Mouse (Mus musculus): Measurements from ENCODE around the gene Afg1l.

Gene Afg1l

DNA sequence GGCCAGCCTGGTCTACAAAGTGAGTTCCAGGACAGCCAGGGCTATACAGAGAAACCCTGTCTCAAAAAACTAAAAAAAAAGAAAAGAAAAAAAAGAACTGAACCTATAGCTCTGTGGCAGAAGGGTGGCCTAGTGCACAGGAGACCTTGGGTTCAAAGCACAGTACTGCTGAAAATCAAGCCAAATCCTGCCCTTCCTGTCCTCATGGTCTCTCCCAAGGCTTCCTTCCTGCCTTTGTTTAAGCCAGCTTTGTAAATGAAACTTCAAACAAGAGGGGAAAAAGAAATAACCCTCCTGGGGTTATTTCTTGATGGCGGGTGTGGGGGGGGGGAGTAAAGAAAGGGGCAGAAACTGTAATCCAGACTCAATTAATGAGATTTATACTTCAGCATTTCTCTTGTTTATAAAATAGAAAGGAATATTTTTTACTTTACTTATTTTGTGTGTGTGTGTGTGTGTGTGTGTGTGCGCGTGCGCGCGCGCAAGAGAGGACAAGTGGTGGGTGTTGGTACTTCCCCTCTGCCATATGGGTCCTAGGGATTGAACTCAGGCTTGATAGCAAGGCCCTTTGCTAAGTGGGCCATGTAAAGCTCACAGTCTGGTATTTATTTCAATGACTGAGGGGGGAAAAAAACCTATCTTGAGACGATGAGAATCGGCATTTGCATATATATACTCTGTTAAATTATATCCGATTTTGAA is 1.4 kb downstream of the Afg1l start:
- DNase-seq, result peak; percentile 61

GRCm38 (mm10) chr10:42474946-42475514 is 3.3 kb downstream of the Afg1l start:
- DNase-seq, result no peak

DNA sequence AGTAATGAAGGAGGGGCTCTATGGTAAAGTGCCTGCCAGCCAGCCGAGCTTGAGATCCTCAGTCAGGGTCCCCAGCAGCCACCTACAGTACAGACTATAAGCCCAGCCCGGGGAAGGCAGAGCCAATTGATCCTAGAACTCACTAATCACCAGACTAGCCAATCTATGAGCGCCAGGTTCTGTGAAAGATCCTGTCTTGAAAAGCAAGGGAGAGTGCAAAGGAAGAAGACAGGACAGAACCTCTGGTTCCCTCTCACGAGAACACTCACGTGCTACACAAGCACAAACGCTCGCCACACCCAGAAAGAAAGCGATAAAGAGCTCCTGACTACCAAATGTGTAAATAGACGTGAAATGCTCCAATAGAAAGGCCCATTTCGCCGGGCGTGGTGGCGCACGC is 13.6 kb downstream of the Afg1l start:
- DNase-seq, result no peak

- peak; percentile 70 for DNase-seq
Measured at GRCm38 (mm10) chr10:42464224-42464623, 14.1 kb downstream of the Afg1l start.

- DNase-seq, result peak; percentile 85
Measured at GRCm38 (mm10) chr10:42457557-42458191, 20.7 kb downstream of the Afg1l start.

- peak; percentile 29 for DNase-seq
Measured at GRCm38 (mm10) chr10:42455981-42456380, 22.4 kb downstream of the Afg1l start.

DNA sequence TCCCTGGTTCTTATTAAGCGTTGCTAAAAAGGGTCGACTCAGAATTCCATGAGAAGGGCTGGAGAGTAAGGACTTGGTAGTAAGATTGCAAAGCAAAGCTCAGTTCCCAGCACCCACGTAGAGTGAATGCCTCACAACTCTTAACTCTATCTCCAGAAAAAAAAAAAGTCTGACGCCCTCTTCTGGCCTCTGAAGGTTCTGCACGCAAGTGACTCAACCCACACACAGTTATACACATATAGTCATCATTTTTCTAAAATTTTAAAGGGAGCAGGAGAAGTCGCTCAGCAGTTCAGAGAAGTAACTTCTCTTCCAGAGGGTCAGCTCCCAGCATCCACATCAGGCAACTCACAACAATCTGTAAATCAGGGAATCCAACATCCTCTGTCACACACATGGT is 23.7 kb downstream of the Afg1l start:
- no peak for DNase-seq

DNA sequence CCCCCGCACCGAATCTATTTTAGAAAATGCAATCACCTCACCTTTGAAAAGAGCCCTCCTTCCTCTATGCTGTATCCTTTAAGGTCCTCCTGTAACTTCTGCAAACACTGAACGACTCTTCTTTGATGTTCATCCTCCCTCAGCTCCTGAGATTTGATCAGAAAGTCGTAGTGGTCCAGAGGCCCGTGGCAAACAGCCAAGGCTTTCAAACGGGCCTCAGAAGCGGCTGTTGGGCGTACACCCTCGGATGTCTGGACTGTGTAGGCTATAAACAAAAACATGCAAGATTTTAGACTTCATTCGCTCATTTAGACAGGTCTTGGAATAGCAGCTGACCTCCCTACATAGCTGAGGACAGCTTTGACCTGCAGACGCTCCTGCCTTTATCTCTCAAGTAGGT is 24.1 kb downstream of the Afg1l start:
- peak; percentile 33 for DNase-seq

- DNase-seq, result no peak
Measured at GRCm38 (mm10) chr10:42449672-42450071, 28.7 kb downstream of the Afg1l start.

GRCm38 (mm10) chr10:42448371-42448770 is 30.0 kb downstream of the Afg1l start:
- DNase-seq, result no peak

DNA sequence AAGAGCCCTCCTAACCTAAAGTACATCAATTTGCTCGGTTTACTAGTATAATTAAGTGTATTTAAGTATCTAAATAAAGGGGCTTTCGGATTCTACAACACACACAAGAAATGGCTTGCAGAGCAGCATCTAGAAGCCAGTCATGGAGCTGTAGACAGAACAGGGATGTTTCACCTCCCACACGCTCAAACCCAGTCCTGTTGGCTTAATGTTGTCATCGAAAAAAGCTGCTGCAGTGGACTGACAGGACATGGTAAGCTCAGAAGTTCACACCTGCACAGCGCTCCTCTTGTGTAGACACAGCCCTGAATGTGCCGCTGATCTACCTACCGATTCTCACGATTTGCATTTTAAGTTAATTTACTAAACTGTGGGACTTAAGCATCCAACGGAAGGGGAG is 32.2 kb downstream of the Afg1l start:
- DNase-seq, result no peak

DNA sequence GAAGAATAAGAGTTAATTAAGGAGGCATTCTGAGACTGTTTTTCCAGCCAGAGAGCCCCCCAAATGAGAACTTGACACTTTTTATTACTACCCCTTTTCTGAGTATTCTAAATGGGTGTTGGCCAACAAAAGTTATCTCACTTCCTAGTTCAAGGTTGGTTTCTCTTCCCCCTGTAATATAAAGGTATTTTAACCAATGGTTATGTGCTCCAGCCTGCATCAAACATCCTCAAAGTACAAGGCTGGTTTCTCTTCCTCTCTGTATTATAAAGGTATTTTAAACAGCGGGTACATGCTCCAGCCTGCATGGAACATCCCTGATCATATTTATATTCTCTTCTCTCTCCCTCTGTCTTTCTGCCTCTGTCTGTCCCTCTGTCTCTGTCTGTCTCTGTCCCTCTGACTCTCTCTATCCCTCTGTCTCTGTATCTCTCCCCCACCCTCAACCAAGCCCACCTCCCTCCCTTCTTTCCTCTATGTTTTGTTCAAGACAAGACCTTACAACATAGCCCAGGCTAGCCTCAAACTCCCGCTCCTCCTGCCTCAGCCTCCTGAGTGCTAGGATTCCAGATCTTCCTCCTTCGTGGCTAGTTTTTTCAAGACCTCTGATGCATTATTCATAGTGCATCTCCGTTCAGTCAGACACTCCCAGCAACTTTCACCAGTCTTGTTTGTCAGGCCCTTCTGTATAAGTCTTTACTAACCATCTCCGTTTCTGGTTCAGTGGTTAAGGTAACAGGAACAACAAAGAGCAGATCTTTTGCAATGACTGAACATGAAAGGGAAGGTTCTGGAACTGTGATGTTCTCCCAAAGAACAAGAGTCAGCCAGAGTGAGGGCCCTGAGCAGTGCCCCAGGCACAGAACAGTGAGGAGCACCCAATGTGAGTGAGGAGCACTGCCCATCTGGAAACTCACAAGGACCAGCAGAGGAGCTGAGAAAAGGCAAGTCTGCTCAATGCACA is 41.2 kb downstream of the Afg1l start:
- no peak for DNase-seq

- DNase-seq, result no peak
Measured at GRCm38 (mm10) chr10:42417530-42418174, 60.7 kb downstream of the Afg1l start.

DNA sequence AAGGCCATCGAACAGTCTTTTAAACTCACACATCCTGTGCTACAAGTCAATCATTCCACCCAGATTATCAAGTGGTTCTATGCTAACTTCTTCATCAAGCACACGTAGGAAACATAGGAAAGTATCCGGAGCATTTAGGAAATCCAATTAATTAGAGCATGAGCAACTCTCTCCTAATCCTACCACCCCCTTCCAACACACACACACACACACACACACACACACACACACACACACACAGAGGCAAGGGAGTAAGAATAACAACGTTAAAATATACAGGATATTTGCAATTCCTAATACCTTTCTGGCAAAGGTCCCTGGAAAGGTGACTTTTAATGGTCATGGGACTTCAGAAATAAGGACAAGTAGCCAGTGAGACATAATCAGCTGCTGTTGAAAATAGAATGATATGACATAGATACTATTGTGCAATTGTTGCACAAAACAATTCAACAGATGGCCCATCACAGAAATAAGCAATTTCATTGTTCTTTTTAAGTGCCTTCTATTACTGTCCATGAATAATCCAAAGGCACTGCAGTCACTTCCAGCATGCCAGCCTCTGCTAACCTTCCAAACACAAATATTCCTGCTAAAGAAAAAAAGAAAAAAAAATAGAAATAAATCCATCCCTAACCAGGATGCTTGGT is 62.4 kb downstream of the Afg1l start:
- no peak for DNase-seq

GRCm38 (mm10) chr10:42410748-42411537 is 67.4 kb downstream of the Afg1l start:
- peak; percentile 78 for DNase-seq

GRCm38 (mm10) chr10:42390436-42390835 is 87.9 kb downstream of the Afg1l start:
- DNase-seq, result no peak

- DNase-seq, result no peak
Measured at GRCm38 (mm10) chr10:42388181-42388580, 90.2 kb downstream of the Afg1l start.

DNA sequence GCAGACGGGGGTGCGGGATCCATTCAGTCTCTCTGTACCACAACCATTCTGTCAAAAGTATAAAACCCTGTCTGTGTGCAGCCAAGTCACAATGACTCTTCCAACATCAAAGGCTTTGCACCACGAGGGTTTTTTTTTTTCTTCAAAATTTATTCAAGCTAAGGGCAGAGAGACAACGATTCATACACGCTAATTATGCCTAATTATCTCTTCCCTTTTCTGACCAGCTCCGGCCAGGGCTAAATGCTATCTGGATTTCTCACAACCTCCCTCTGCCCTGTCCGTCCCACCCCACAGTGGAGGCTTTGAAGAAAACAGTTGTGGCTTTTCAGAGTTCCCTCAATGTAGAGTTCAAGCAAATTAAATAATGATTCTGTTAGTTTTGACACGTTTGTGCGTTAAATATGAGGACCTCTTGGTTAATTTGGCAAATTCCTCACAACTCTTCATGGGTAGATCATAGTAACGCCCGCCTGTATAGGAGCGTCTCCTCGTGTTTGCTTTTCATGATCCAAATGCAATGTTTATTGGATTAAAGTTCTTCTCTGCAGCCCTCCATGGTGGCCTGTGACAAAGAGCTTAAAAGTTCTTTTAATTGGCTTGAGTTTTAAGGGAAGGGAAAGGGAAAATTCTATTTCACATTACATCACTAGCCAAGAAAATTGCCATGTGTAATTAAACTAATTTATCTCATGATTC is 93.3 kb downstream of the Afg1l start:
- no peak for DNase-seq

- DNase-seq, result no peak
Measured at GRCm38 (mm10) chr10:42383708-42384107, 94.7 kb downstream of the Afg1l start.

- DNase-seq, result no peak
Measured at GRCm38 (mm10) chr10:42364216-42364615, 114.1 kb downstream of the Afg1l start.

DNA sequence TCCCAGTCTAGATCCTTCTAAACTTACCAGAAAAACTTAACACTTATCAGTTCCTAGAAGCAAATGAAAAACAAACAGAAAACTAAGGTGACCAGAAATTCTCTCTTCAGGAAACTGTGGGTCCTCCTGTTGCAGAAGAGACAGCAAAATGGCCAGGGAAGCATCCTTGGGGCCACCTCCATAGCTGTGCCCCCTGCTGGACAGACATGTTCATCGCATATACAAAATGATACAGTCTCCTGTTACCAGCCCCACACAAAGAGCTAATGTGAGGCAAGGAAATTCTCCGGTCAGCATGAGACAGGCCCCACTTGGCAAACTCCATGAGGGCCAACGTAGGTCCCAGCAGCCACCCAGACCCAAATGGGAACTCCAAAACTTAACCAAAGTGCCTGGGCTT is 122.4 kb downstream of the Afg1l start:
- no peak for DNase-seq
